In the genomic region with DNA sequence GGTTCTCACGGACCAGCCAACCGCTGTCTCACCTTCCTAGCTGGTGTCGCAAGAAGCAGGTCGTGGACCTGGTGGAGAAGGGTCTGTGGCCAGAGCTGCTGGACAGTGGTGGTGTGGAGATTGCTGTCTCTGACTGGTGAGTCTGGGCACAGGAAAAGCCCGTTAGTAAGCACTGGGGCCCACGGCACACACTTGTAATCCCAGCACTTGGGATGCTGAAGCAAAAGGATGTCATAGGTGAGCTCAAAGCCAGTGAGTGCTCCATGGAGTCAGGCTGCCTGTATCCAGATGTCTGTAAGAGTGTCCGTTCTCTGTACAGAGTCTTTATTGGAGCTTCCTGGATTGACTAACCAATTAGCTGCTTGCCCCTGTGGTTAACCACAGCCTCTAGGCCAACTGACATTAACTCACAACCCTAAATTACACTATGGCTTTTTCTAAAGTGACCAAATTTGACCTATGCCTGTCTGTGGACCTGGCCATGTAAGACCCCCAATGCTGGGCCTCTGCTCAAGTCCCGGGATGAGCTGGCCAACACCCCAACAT, we compare ENCODE assay signal across 17 mouse cellular contexts. TPM values are rescaled to one million over a fixed set of nuclear protein-coding genes. Genes with fewer than 3 reads are reported as not detected.
DNase-seq lines count a peak whose midpoint lies in the region; ATAC-seq and TF ChIP-seq lines count a peak whose summit lies in the region.
"Had no signal": no experiment of that assay in that cellular context is flagged by ENCODE, and none has a peak within 500 bp of the region (broad histone marks: within the 10 kb centered on the region; RNA-seq: fewer than 3 reads in every experiment).

No protein-coding gene starts in this region.

- H3K4me1 ChIP-seq in heart, embryonic 12.5 days (replicated peaks), result no peaks in the 10 kb centered on the region
- H3K4me1 ChIP-seq in limb, embryonic 12.5 days (replicated peaks), result peaks cover 21% of the 10 kb centered on the region

- no peak for TF ChIP-seq CTCF in gastrocnemius, adult 2 months (IDR thresholded peaks at IDR 0.05)

- H3K4me3 ChIP-seq in heart, embryonic 12.5 days, result no peak overlapping the region
- H3K4me3 ChIP-seq in limb, embryonic 12.5 days (replicated peaks), result peak overlapping the region; percentile 22
- no peak overlapping the region for H3K4me3 ChIP-seq in gastrocnemius, adult 2 months
- H3K4me3 ChIP-seq: midbrain, embryonic 13.5 days; neural tube, embryonic 13.5 days had no signal

- DNase-seq in heart, postnatal 10 days, result no peak
- DNase-seq in 416B (ENCODE audit: low read depth) (peak; percentile 88), R1 (ENCODE audit: low read depth, low spot score) (peak; percentile 36)
- DNase-seq in left cerebral cortex, postnatal 14 days (ENCODE audit: low spot score in 2 of 2), result no peak
- no peak for DNase-seq in gastrocnemius, adult 2 months
- no peak for DNase-seq in frontal cortex, postnatal 10 days (ENCODE audit: low spot score in 2 of 2)
- DNase-seq: adrenal gland, postnatal 36 days; cerebellum, adult 11 months; gastrocnemius, postnatal 14 days; right cerebral cortex, adult 18-20 months had no signal

- no peak overlapping the region for H3K27ac ChIP-seq in heart, embryonic 12.5 days (ENCODE audit: poor library complexity, severe bottlenecking)
- no peak overlapping the region for H3K27ac ChIP-seq in limb, embryonic 12.5 days
- no peak overlapping the region for H3K27ac ChIP-seq in gastrocnemius, adult 2 months
- H3K27ac ChIP-seq: heart, embryonic 15.5 days; midbrain, embryonic 13.5 days; neural tube, embryonic 13.5 days had no signal

- H3K9me3 ChIP-seq in heart, embryonic 12.5 days (replicated peaks), result 0 out of 2 replicates have a peak, but pooled peaks cover under 1% of the 10 kb centered on the region
- H3K9me3 ChIP-seq in limb, embryonic 12.5 days, result 0 out of 2 replicates have a peak, but pooled peaks cover under 1% of the 10 kb centered on the region
- H3K9me3 ChIP-seq: heart, embryonic 15.5 days; neural tube, embryonic 13.5 days had no signal

- no peaks in the 10 kb centered on the region for H3K36me3 ChIP-seq in heart, embryonic 12.5 days
- no peaks in the 10 kb centered on the region for H3K36me3 ChIP-seq in limb, embryonic 12.5 days
- H3K36me3 ChIP-seq: heart, embryonic 15.5 days; midbrain, embryonic 13.5 days; neural tube, embryonic 13.5 days had no signal

- intact Hi-C loops in heart, postnatal 10 days (cut with DNase I), result no loop called here
- intact Hi-C loops in left cerebral cortex, postnatal 14 days (cut with DNase I), result no loop called here
- intact Hi-C loops in gastrocnemius, adult 2 months (cut with DNase I), result no loop called here

- no peak for ATAC-seq in heart, embryonic 12.5 days (ENCODE audit: insufficient number of reproducible peaks, low FRiP score)
- no peak for ATAC-seq in limb, embryonic 12.5 days (ENCODE audit: insufficient number of reproducible peaks, insufficient read depth, low FRiP score, low TSS enrichment, low read depth)
- ATAC-seq: lung, postnatal 0 days; midbrain, embryonic 13.5 days had no signal

- 60% methylated on average over 8 of the region's 8 CpGs for WGBS in heart, embryonic 12.5 days
- WGBS in limb, embryonic 12.5 days, result 53% methylated on average over 8 of the region's 8 CpGs

- H3K9ac ChIP-seq in heart, embryonic 12.5 days, result no peak overlapping the region
- H3K9ac ChIP-seq in limb, embryonic 12.5 days (replicated peaks), result no peak overlapping the region; the same call in 1 of the 2 replicates
- H3K9ac ChIP-seq: heart, embryonic 15.5 days; midbrain, embryonic 13.5 days; neural tube, embryonic 13.5 days had no signal

- peaks cover 18% of the 10 kb centered on the region for H3K27me3 ChIP-seq in heart, embryonic 12.5 days (replicated peaks)
- peaks cover 13% of the 10 kb centered on the region for H3K27me3 ChIP-seq in limb, embryonic 12.5 days

- H3K4me2 ChIP-seq in heart, embryonic 12.5 days, result peak overlapping the region; percentile 28; the same call in 1 of the 2 replicates
- H3K4me2 ChIP-seq in limb, embryonic 12.5 days, result peak overlapping the region; percentile 92
- H3K4me2 ChIP-seq: neural tube, embryonic 13.5 days had no signal

RNA-seq across cellular contexts. Expression of a gene that starts 2.4 kb away (rescaled TPM):
- polyA plus RNA-seq in heart, embryonic 12.5 days (2016; fragmentation: Nextera tagmentation; extraction: Ambion mirVana), result 3.4 and 4.7 TPM in 2 replicates
- total RNA-seq in heart, postnatal 10 days (2021), result 1 to 10 TPM in 1 of 2 experiments, under 1 TPM in 1; 0.52 to 1.3 TPM
- polyA plus RNA-seq in limb, embryonic 12.5 days (2016; fragmentation: Nextera tagmentation; extraction: Ambion mirVana), result 4.9 and 6.4 TPM in 2 replicates
- total RNA-seq in left cerebral cortex, postnatal 14 days (2021), result 10 to 100 TPM; 16.9 to 19.9 TPM
- under 1 TPM; 0.47 to 0.84 TPM for total RNA-seq in gastrocnemius, adult 2 months (2021)
- total RNA-seq: CH12.LX had no signal

RNA-seq across cellular contexts. Expression of a gene that starts 21.6 kb away (rescaled TPM):
- polyA plus RNA-seq in heart, embryonic 12.5 days (2016; fragmentation: Nextera tagmentation; extraction: Ambion mirVana), result 9.9 and 10.4 TPM in 2 replicates
- total RNA-seq in heart, postnatal 10 days (2021), result 1 to 10 TPM; 1.4 to 1.9 TPM
- 24.0 TPM in 2 replicates for polyA plus RNA-seq in limb, embryonic 12.5 days (2016; fragmentation: Nextera tagmentation; extraction: Ambion mirVana)
- under 1 TPM; 0.88 to 0.93 TPM for total RNA-seq in left cerebral cortex, postnatal 14 days (2021)
- total RNA-seq in gastrocnemius, adult 2 months (2021), result 1 to 10 TPM; 2.5 to 4.9 TPM

RNA-seq across cellular contexts. Expression of a gene that starts 46.6 kb away (rescaled TPM):
- 116 TPM in 2 replicates for polyA plus RNA-seq in heart, embryonic 12.5 days (2016; fragmentation: Nextera tagmentation; extraction: Ambion mirVana)
- total RNA-seq in heart, postnatal 10 days (2021), result 10 to 100 TPM; 53.0 to 54.4 TPM
- 125 and 131 TPM in 2 replicates for polyA plus RNA-seq in limb, embryonic 12.5 days (2016; fragmentation: Nextera tagmentation; extraction: Ambion mirVana)
- total RNA-seq in left cerebral cortex, postnatal 14 days (2021), result 10 to 100 TPM; 60.4 to 66.5 TPM
- 10 to 100 TPM; 36.0 to 41.0 TPM for total RNA-seq in gastrocnemius, adult 2 months (2021)

RNA-seq across cellular contexts. Expression of a gene that starts 46.8 kb away (rescaled TPM):
- polyA plus RNA-seq in heart, embryonic 12.5 days (2016; fragmentation: Nextera tagmentation; extraction: Ambion mirVana), result 23.2 and 27.3 TPM in 2 replicates
- total RNA-seq in heart, postnatal 10 days (2021), result 10 to 100 TPM; 15.6 to 16.4 TPM
- polyA plus RNA-seq in limb, embryonic 12.5 days (2016; fragmentation: Nextera tagmentation; extraction: Ambion mirVana), result 32.4 and 33.1 TPM in 2 replicates
- 10 to 100 TPM; 13.0 to 17.9 TPM for total RNA-seq in left cerebral cortex, postnatal 14 days (2021)
- 10 to 100 TPM; 11.7 to 14.7 TPM for total RNA-seq in gastrocnemius, adult 2 months (2021)

Comparison
In these comparisons a context has a peak if more than half of its experiments do, and no peak if none do; other contexts are left out.
1. DNase-seq: peak in 416B (single experiment) and R1 (single experiment); none in heart, postnatal 10 days (0 of 2), left cerebral cortex, postnatal 14 days (0 of 2), gastrocnemius, adult 2 months (single experiment) and frontal cortex, postnatal 10 days (0 of 2).
2. RNA of a gene that starts 2.4 kb away (total RNA-seq): 16.9 to 19.9 TPM in left cerebral cortex, postnatal 14 days; 0.52 to 1.3 TPM in heart, postnatal 10 days and 0.47 to 0.84 TPM in gastrocnemius, adult 2 months; every median in the first group is over 4 times any median in the second.